ENCODE assay signal across 21 mouse cellular contexts in the genomic region with DNA sequence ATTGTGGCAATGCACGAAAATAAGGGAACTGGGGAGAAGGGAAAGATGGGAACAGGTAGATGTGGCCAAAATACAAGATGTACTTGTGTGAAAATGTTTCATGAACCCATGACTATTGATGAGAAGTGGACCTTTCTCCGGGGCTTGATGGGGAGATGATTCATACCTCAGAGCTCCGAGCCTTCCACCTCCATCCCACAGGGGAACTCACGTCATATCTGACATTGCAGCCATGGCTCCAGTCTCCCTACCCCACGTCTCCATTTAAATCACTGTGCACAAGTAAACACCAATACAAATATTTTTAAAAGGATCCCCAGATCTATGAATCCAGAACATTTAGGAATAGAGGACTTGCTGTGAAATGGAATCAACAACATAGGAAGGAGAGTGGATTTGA. TPM values are rescaled to one million over a fixed set of nuclear protein-coding genes. Genes with fewer than 3 reads are reported as not detected.
DNase-seq lines count a peak whose midpoint lies in the region; ATAC-seq lines count a peak whose summit lies in the region.
"Had no signal": no experiment of that assay in that cellular context is flagged by ENCODE, and none has a peak within 500 bp of the region (broad histone marks: within the 10 kb centered on the region; RNA-seq: fewer than 3 reads in every experiment).

No protein-coding gene starts in this region.

- no peak for ATAC-seq in forebrain, embryonic 12.5 days (ENCODE audit: low FRiP score)
- ATAC-seq in midbrain, embryonic 12.5 days (ENCODE audit: low FRiP score, low read depth), result no peak
- ATAC-seq in hindbrain, embryonic 15.5 days (ENCODE audit: low FRiP score, low read depth), result peak; percentile 36; the same call in 1 of the 2 replicates
- no peak for ATAC-seq in neural tube, embryonic 14.5 days (ENCODE audit: low read depth)

- 0 out of 2 replicates have a peak overlapping the region, but pooled peaks have one; percentile 42 for H3K27ac ChIP-seq in forebrain, embryonic 12.5 days
- H3K27ac ChIP-seq in forebrain, embryonic 10.5 days, result no peak overlapping the region
- H3K27ac ChIP-seq in midbrain, embryonic 12.5 days (replicated peaks), result 0 out of 2 replicates have a peak overlapping the region, but pooled peaks have one; percentile 15
- no peak overlapping the region for H3K27ac ChIP-seq in midbrain, embryonic 10.5 days (replicated peaks)
- peak overlapping the region; percentile 79 for H3K27ac ChIP-seq in hindbrain, embryonic 15.5 days (replicated peaks)
- H3K27ac ChIP-seq in neural tube, embryonic 14.5 days (ENCODE audit: low read depth, low read length), result peak overlapping the region; percentile 16; the same call in 1 of the 2 replicates
- H3K27ac ChIP-seq: embryonic facial prominence, embryonic 12.5 days; gastrocnemius, adult 2 months; kidney, embryonic 15.5 days had no signal

- H3K4me1 ChIP-seq in forebrain, embryonic 12.5 days, result peaks cover 10% of the 10 kb centered on the region
- H3K4me1 ChIP-seq in forebrain, embryonic 10.5 days, result peaks cover 12% of the 10 kb centered on the region
- H3K4me1 ChIP-seq in midbrain, embryonic 12.5 days, result peaks cover 5% of the 10 kb centered on the region
- H3K4me1 ChIP-seq in midbrain, embryonic 10.5 days, result peaks cover 13% of the 10 kb centered on the region
- peaks cover 20% of the 10 kb centered on the region for H3K4me1 ChIP-seq in hindbrain, embryonic 15.5 days (replicated peaks)
- H3K4me1 ChIP-seq in neural tube, embryonic 14.5 days (ENCODE audit: control insufficient read depth, insufficient read depth, low read length), result 0 out of 2 replicates have a peak, but pooled peaks cover 7% of the 10 kb centered on the region
- H3K4me1 ChIP-seq: embryonic facial prominence, embryonic 12.5 days; kidney, embryonic 15.5 days had no signal

- no peak for DNase-seq in forebrain, embryonic 10.5 days (ENCODE audit: extremely low spot score, low spot score)
- DNase-seq in midbrain, embryonic 10.5 days (ENCODE audit: low spot score), result no peak
- no peak for DNase-seq in gastrocnemius, postnatal 10 days
- DNase-seq in gastrocnemius, postnatal 36 days, result no peak
- DNase-seq: adrenal gland, adult 8-10 months; cerebellum, adult 8-10 months; gastrocnemius, adult 2 months; layer of hippocampus, postnatal 36 days; left cerebral cortex, postnatal 4 days; lung, embryonic 14.5 days; lung, postnatal 4 days; thymus, postnatal 36 days had no signal

- no peaks in the 10 kb centered on the region for H3K36me3 ChIP-seq in forebrain, embryonic 12.5 days (replicated peaks)
- no peaks in the 10 kb centered on the region for H3K36me3 ChIP-seq in forebrain, embryonic 10.5 days (replicated peaks)
- H3K36me3 ChIP-seq in midbrain, embryonic 12.5 days, result no peaks in the 10 kb centered on the region
- H3K36me3 ChIP-seq in midbrain, embryonic 10.5 days, result no peaks in the 10 kb centered on the region
- H3K36me3 ChIP-seq in hindbrain, embryonic 15.5 days, result no peaks in the 10 kb centered on the region
- H3K36me3 ChIP-seq in neural tube, embryonic 14.5 days (ENCODE audit: control insufficient read depth, insufficient read depth, low read length), result no peaks in the 10 kb centered on the region
- H3K36me3 ChIP-seq: embryonic facial prominence, embryonic 12.5 days; kidney, embryonic 15.5 days had no signal

- no peaks in the 10 kb centered on the region for H3K9me3 ChIP-seq in forebrain, embryonic 12.5 days
- H3K9me3 ChIP-seq in forebrain, embryonic 10.5 days, result no peaks in the 10 kb centered on the region
- H3K9me3 ChIP-seq in midbrain, embryonic 12.5 days, result no peaks in the 10 kb centered on the region
- H3K9me3 ChIP-seq in midbrain, embryonic 10.5 days (replicated peaks), result no peaks in the 10 kb centered on the region
- no peaks in the 10 kb centered on the region for H3K9me3 ChIP-seq in hindbrain, embryonic 15.5 days
- no peaks in the 10 kb centered on the region for H3K9me3 ChIP-seq in neural tube, embryonic 14.5 days (ENCODE audit: control insufficient read depth, low read length)
- H3K9me3 ChIP-seq: embryonic facial prominence, embryonic 12.5 days; kidney, embryonic 15.5 days had no signal

- H3K4me2 ChIP-seq in forebrain, embryonic 12.5 days, result no peak overlapping the region
- H3K4me2 ChIP-seq in midbrain, embryonic 12.5 days (replicated peaks), result 0 out of 2 replicates have a peak overlapping the region, but pooled peaks have one; percentile 19
- peak overlapping the region; percentile 12 for H3K4me2 ChIP-seq in hindbrain, embryonic 15.5 days
- no peak overlapping the region for H3K4me2 ChIP-seq in neural tube, embryonic 14.5 days (ENCODE audit: low read depth, low read length)
- H3K4me2 ChIP-seq: embryonic facial prominence, embryonic 12.5 days; kidney, embryonic 15.5 days; liver, embryonic 11.5 days; lung, embryonic 14.5 days had no signal

- no peaks in the 10 kb centered on the region for H3K27me3 ChIP-seq in forebrain, embryonic 12.5 days
- no peaks in the 10 kb centered on the region for H3K27me3 ChIP-seq in forebrain, embryonic 10.5 days (ENCODE audit: poor library complexity, severe bottlenecking)
- no peaks in the 10 kb centered on the region for H3K27me3 ChIP-seq in midbrain, embryonic 12.5 days
- H3K27me3 ChIP-seq in midbrain, embryonic 10.5 days (ENCODE audit: low read depth, poor library complexity, severe bottlenecking), result no peaks in the 10 kb centered on the region
- H3K27me3 ChIP-seq in hindbrain, embryonic 15.5 days, result no peaks in the 10 kb centered on the region
- H3K27me3 ChIP-seq in neural tube, embryonic 14.5 days (ENCODE audit: control insufficient read depth, insufficient read depth, low read length), result no peaks in the 10 kb centered on the region
- H3K27me3 ChIP-seq: embryonic facial prominence, embryonic 12.5 days; kidney, embryonic 15.5 days had no signal

- H3K9ac ChIP-seq in forebrain, embryonic 12.5 days, result no peak overlapping the region
- H3K9ac ChIP-seq in midbrain, embryonic 12.5 days (replicated peaks), result no peak overlapping the region
- no peak overlapping the region for H3K9ac ChIP-seq in hindbrain, embryonic 15.5 days
- H3K9ac ChIP-seq in neural tube, embryonic 14.5 days (replicated peaks; ENCODE audit: low read depth, low read length), result no peak overlapping the region
- H3K9ac ChIP-seq: embryonic facial prominence, embryonic 12.5 days; kidney, embryonic 15.5 days; lung, embryonic 14.5 days had no signal

- intact Hi-C loops in gastrocnemius, postnatal 36 days (cut with DNase I), result no loop called here

- WGBS in forebrain, embryonic 12.5 days, result 86% methylated on average over 5 of the region's 5 CpGs
- 89% methylated on average over 5 of the region's 5 CpGs for WGBS in forebrain, embryonic 10.5 days
- 72% methylated on average over 5 of the region's 5 CpGs for WGBS in midbrain, embryonic 12.5 days
- WGBS in midbrain, embryonic 10.5 days, result 86% methylated on average over 5 of the region's 5 CpGs
- WGBS in hindbrain, embryonic 15.5 days, result 63% methylated on average over 5 of the region's 5 CpGs
- 67% methylated on average over 5 of the region's 5 CpGs for WGBS in neural tube, embryonic 14.5 days

- H3K4me3 ChIP-seq in forebrain, embryonic 12.5 days (replicated peaks), result no peak overlapping the region
- no peak overlapping the region for H3K4me3 ChIP-seq in forebrain, embryonic 10.5 days
- H3K4me3 ChIP-seq in midbrain, embryonic 12.5 days, result no peak overlapping the region
- no peak overlapping the region for H3K4me3 ChIP-seq in midbrain, embryonic 10.5 days
- H3K4me3 ChIP-seq in hindbrain, embryonic 15.5 days, result no peak overlapping the region
- no peak overlapping the region for H3K4me3 ChIP-seq in neural tube, embryonic 14.5 days (ENCODE audit: low read depth, low read length)
- H3K4me3 ChIP-seq: embryonic facial prominence, embryonic 12.5 days; gastrocnemius, adult 2 months; kidney, embryonic 15.5 days had no signal

RNA-seq across cellular contexts. Expression of a gene that starts 29.1 kb away (rescaled TPM):
- 0.09 and 0.17 TPM in 2 replicates for polyA plus RNA-seq in forebrain, embryonic 12.5 days (2016; fragmentation: Nextera tagmentation; extraction: Ambion mirVana)
- 0.18 TPM in 1 of 2 replicates, not detected in the other for polyA plus RNA-seq in forebrain, embryonic 10.5 days (2016; fragmentation: Nextera tagmentation; extraction: Ambion mirVana)
- polyA plus RNA-seq in midbrain, embryonic 12.5 days (2016; fragmentation: Nextera tagmentation; extraction: Ambion mirVana), result 0.09 TPM in 1 of 2 replicates, not detected in the other
- 0.09 TPM in 1 of 2 replicates, not detected in the other for polyA plus RNA-seq in midbrain, embryonic 10.5 days (2016; fragmentation: Nextera tagmentation; extraction: Ambion mirVana)
- polyA plus RNA-seq in hindbrain, embryonic 15.5 days (2015; fragmentation: Nextera tagmentation; extraction: Ambion mirVana), result 4.2 and 4.5 TPM in 2 replicates
- polyA plus RNA-seq in neural tube, embryonic 14.5 days (2014; fragmentation: Nextera tagmentation; extraction: Ambion mirVana), result 1.6 and 3.4 TPM in 2 replicates
- total RNA-seq in gastrocnemius, postnatal 10 days (2021), result 1 to 10 TPM in 1 of 2 experiments, under 1 TPM in 1; 0.75 to 1.2 TPM
- total RNA-seq in gastrocnemius, postnatal 36 days (2021), result under 1 TPM in 1 of 2 experiments, not detected in 1; 0.20 TPM
- total RNA-seq: common myeloid progenitor, adult 5-6 weeks; neutrophil, adult 5-6 weeks had no signal
- polyA plus RNA-seq: liver, embryonic 11.5 days had no signal

Comparison
In these comparisons a context has a peak if more than half of its experiments do, and no peak if none do; other contexts are left out.
1. H3K27ac ChIP-seq: peak in forebrain, embryonic 12.5 days (single experiment), midbrain, embryonic 12.5 days (single experiment), hindbrain, embryonic 15.5 days (single experiment) and neural tube, embryonic 14.5 days (single experiment); none in forebrain, embryonic 10.5 days (single experiment) and midbrain, embryonic 10.5 days (single experiment).
2. H3K4me2 ChIP-seq: peak in midbrain, embryonic 12.5 days (single experiment) and hindbrain, embryonic 15.5 days (single experiment); none in forebrain, embryonic 12.5 days (single experiment) and neural tube, embryonic 14.5 days (single experiment).